Mouse (Mus musculus): ENCODE measurements around the gene St3gal3.

DNA sequence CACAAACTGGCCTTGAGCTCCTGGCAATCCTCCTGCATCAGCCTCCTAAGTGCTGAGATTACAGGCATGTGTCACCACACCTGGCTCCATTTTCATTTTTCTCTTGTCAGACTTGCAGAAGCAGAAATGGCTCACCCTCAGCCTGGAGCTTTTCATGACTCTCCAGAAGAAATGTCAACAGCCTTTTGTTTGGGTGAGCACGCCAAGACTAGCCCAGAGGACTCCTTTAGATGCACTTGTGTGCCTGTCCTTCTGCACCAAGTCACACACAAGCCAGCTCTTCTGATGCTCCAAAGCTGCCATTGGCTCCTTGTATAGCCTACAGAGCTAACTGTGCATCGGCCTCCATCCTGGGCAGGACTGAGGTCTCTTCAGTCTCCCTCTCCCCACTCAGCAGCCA lies 141.3 kb downstream of the St3gal3 start:
- TF ChIP-seq CTCF (IDR thresholded peaks at IDR 0.05; ENCODE audit: low read depth, low read length) (no peak), GATA1 (IDR thresholded peaks at IDR 0.05; ENCODE audit: borderline replicate concordance, low read length) (no peak), TAL1 (conservative IDR thresholded peaks at IDR 0.05; ENCODE audit: low read depth, low read length) (no peak), POLR2AphosphoS5 (IDR thresholded peaks at IDR 0.05; ENCODE audit: insufficient replicate concordance, low read depth, low read length) (no peak), GATA2 (IDR thresholded peaks at IDR 0.05; ENCODE audit: borderline replicate concordance, low read depth, low read length) (no peak)

Data from G1E (cell line).